Mouse (Mus musculus) lung, adult 2 months (tissue): ENCODE measurements around the gene Tecpr1.

Experiments
- CTCF ChIP-seq: fragments of 200-500 bp; IDR thresholded peaks from 2 replicates; pipeline ENCODE4 v1.5.1; 2011; ENCODE audit warnings: mild to moderate bottlenecking, low read length, control low read depth; ENCODE audit not compliant: insufficient read depth
- POLR2A ChIP-seq: fragments of 200-500 bp; IDR thresholded peaks from 2 replicates; pipeline ENCODE4 v1.6.1; 2011; ENCODE audit warnings: low read depth, mild to moderate bottlenecking, control low read depth, low read length, borderline replicate concordance; ENCODE audit errors: extremely low read depth

GRCm38 (mm10) chr5:144254811-144255631 lies 31.6 kb upstream of the Tecpr1 start:
- TF ChIP-seq CTCF (no peak), POLR2A (peak; percentile 69; the same call in 1 of the 2 replicates)
